ENCODE assay signal across 20 mouse cellular contexts in the genomic region with DNA sequence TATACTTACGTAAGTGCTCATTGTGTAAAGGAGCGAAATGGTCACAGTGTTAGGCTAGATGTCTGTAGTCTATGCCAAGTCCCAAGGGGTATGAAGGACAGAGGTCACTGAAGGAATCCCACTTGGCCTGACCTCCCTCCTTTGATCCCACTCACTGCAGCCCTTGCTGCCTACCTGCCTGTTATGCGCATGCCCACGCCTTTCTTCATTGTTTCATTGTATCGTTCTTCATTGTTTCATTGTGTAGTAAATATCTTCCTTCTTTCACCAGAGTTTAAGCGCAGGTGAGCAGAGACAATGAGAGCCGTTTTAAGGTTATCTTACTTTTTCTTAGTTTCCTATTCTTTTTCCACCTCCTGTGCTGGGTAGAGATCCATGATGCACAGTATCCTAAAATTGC. TPM values are rescaled to one million over a fixed set of nuclear protein-coding genes. Genes with fewer than 3 reads are reported as not detected.
A peak's percentile ranks its signal among the peaks of the same experiment; 100 is the strongest.
DNase-seq lines count a peak whose midpoint lies in the region; ATAC-seq and TF ChIP-seq lines count a peak whose summit lies in the region.
"Had no signal": no experiment of that assay in that cellular context is flagged by ENCODE, and none has a peak within 500 bp of the region (broad histone marks: within the 10 kb centered on the region; RNA-seq: fewer than 3 reads in every experiment).

No protein-coding gene starts in this region.

- ATAC-seq in forebrain, embryonic 15.5 days (replicated peaks) = no peak
- ATAC-seq in forebrain, embryonic 14.5 days = no peak
- ATAC-seq: forebrain, embryonic 16.5 days had no signal

- H3ac ChIP-seq in myocyte (ENCODE audit: control insufficient read depth, insufficient read length) = no peak overlapping the region

- H3K79me2 ChIP-seq in myocyte (ENCODE audit: control insufficient read depth, insufficient read depth) = peaks cover 48% of the 10 kb centered on the region

- H3K4me3 ChIP-seq in ES-Bruce4 (ENCODE audit: low read depth, low read length) (no peak overlapping the region), myocyte (no peak overlapping the region)
- no peak overlapping the region for H3K4me3 ChIP-seq in forebrain, embryonic 15.5 days
- no peak overlapping the region for H3K4me3 ChIP-seq in forebrain, embryonic 14.5 days (ENCODE audit: low read depth, low read length)
- H3K4me3 ChIP-seq: embryonic facial prominence, embryonic 10.5 days; embryonic facial prominence, embryonic 12.5 days; forebrain, embryonic 10.5 days; forebrain, embryonic 12.5 days had no signal

- H3K9ac ChIP-seq in ES-Bruce4 (ENCODE audit: low read depth, poor library complexity, severe bottlenecking) = no peak overlapping the region
- no peak overlapping the region for H3K9ac ChIP-seq in forebrain, embryonic 15.5 days (replicated peaks)
- no peak overlapping the region for H3K9ac ChIP-seq in forebrain, embryonic 14.5 days (ENCODE audit: low read length)
- H3K9ac ChIP-seq: embryonic facial prominence, embryonic 12.5 days; forebrain, embryonic 12.5 days had no signal

- TF ChIP-seq POLR2A in ES-Bruce4 (IDR thresholded peaks at IDR 0.05; ENCODE audit: insufficient read depth, low read length) (no peak), myocyte (IDR thresholded peaks at IDR 0.05; ENCODE audit: insufficient read length, low read depth) (no peak)

- no peak overlapping the region for H3K27ac ChIP-seq in ES-Bruce4 (ENCODE audit: insufficient read depth, low read length)
- no peak overlapping the region for H3K27ac ChIP-seq in forebrain, embryonic 15.5 days (replicated peaks)
- H3K27ac ChIP-seq in forebrain, embryonic 14.5 days (ENCODE audit: low read depth, low read length) = no peak overlapping the region
- H3K27ac ChIP-seq: embryonic facial prominence, embryonic 10.5 days; embryonic facial prominence, embryonic 12.5 days; forebrain, embryonic 10.5 days; forebrain, embryonic 12.5 days had no signal

- intact Hi-C loops in left cerebral cortex, postnatal 36 days (cut with DNase I) = no loop called here

- H3K36me3 ChIP-seq in ES-Bruce4 (ENCODE audit: control insufficient read depth, insufficient read depth, low read length, poor library complexity, severe bottlenecking) (no peaks in the 10 kb centered on the region), myocyte (ENCODE audit: control insufficient read depth, insufficient read depth) (no peaks in the 10 kb centered on the region)
- no peaks in the 10 kb centered on the region for H3K36me3 ChIP-seq in forebrain, embryonic 15.5 days
- no peaks in the 10 kb centered on the region for H3K36me3 ChIP-seq in forebrain, embryonic 14.5 days (ENCODE audit: control insufficient read depth, insufficient read depth, low read length)
- H3K36me3 ChIP-seq: embryonic facial prominence, embryonic 10.5 days; embryonic facial prominence, embryonic 12.5 days; forebrain, embryonic 10.5 days; forebrain, embryonic 12.5 days had no signal

- TF ChIP-seq EP300 in ES-Bruce4 (IDR thresholded peaks at IDR 0.05; ENCODE audit: insufficient read depth, low read depth, low read length) = peak; percentile 94

- DNase-seq in ES-CJ7 (ENCODE audit: low read depth, low spot score) (peak; percentile 83), ZHBTc4 (ENCODE audit: low read depth, low spot score) (peak; percentile 67)
- no peak for DNase-seq in left cerebral cortex, postnatal 36 days (ENCODE audit: low spot score in 2 of 2)
- DNase-seq in forebrain, embryonic 14.5 days (ENCODE audit: low spot score) = no peak
- DNase-seq: adrenal gland, adult 2 months; adrenal gland, postnatal 10 days; adrenal gland, postnatal 25 days; cerebellum, adult 11-12 months; cerebellum, adult 2 months; cerebellum, adult 9-10 months; cerebellum, postnatal 10 days; cerebellum, postnatal 25 days had no signal

- no peak for TF ChIP-seq CTCF in ES-Bruce4 (IDR thresholded peaks at IDR 0.05; ENCODE audit: low read depth, low read length)

- 91% methylated on average over 7 of the region's 7 CpGs for WGBS in forebrain, embryonic 15.5 days
- WGBS in forebrain, embryonic 14.5 days = 87% methylated on average over 7 of the region's 7 CpGs

- H3K4me1 ChIP-seq in ES-Bruce4 (ENCODE audit: control insufficient read depth, insufficient read depth, low read length) = peaks cover 12% of the 10 kb centered on the region
- peaks cover 4% of the 10 kb centered on the region for H3K4me1 ChIP-seq in forebrain, embryonic 15.5 days
- peaks cover 4% of the 10 kb centered on the region for H3K4me1 ChIP-seq in forebrain, embryonic 14.5 days (ENCODE audit: control insufficient read depth, insufficient read depth, low read length)
- H3K4me1 ChIP-seq: embryonic facial prominence, embryonic 12.5 days had no signal

- H3K4me2 ChIP-seq in myocyte (ENCODE audit: low read depth) = peak overlapping the region; percentile 22
- H3K4me2 ChIP-seq in forebrain, embryonic 15.5 days (replicated peaks) = no peak overlapping the region
- no peak overlapping the region for H3K4me2 ChIP-seq in forebrain, embryonic 14.5 days (ENCODE audit: low read length)
- H3K4me2 ChIP-seq: embryonic facial prominence, embryonic 12.5 days; forebrain, embryonic 12.5 days had no signal

- H3K9me3 ChIP-seq in ES-Bruce4 (replicated peaks; ENCODE audit: control insufficient read depth, insufficient read depth, low read length, poor library complexity, severe bottlenecking) = no peaks in the 10 kb centered on the region
- no peaks in the 10 kb centered on the region for H3K9me3 ChIP-seq in forebrain, embryonic 15.5 days
- H3K9me3 ChIP-seq in forebrain, embryonic 14.5 days (replicated peaks; ENCODE audit: control insufficient read depth, low read length) = no peaks in the 10 kb centered on the region
- H3K9me3 ChIP-seq: embryonic facial prominence, embryonic 10.5 days; embryonic facial prominence, embryonic 12.5 days; forebrain, embryonic 10.5 days; forebrain, embryonic 12.5 days had no signal

- no peaks in the 10 kb centered on the region for H3K27me3 ChIP-seq in ES-Bruce4 (ENCODE audit: control insufficient read depth, insufficient read depth, low read length, poor library complexity, severe bottlenecking)
- no peaks in the 10 kb centered on the region for H3K27me3 ChIP-seq in myocyte (ENCODE audit: control insufficient read depth, insufficient read depth, insufficient read length)
- no peaks in the 10 kb centered on the region for H3K27me3 ChIP-seq in forebrain, embryonic 15.5 days
- H3K27me3 ChIP-seq in forebrain, embryonic 14.5 days (replicated peaks; ENCODE audit: control insufficient read depth, insufficient read depth, low read length) = no peaks in the 10 kb centered on the region
- H3K27me3 ChIP-seq: forebrain, embryonic 12.5 days had no signal

TF ChIP-seq in myocyte, 11 proteins besides CTCF, POLR2A, EP300 and RAD21:
- TF ChIP-seq REST (IDR thresholded peaks at IDR 0.05; ENCODE audit: insufficient read depth, insufficient read length) (no peak), CEBPB (IDR thresholded peaks at IDR 0.05; ENCODE audit: insufficient read depth, poor library complexity, severe bottlenecking) (no peak), MYOD1 (IDR thresholded peaks at IDR 0.05; ENCODE audit: control insufficient read depth in 1 of 3, insufficient read length in 2 of 3, low read depth in 2 of 3) (no peak), SRF (IDR thresholded peaks at IDR 0.05; ENCODE audit: control insufficient read depth, insufficient read length, low read depth) (no peak), POLR2AphosphoS2 (IDR thresholded peaks at IDR 0.05; ENCODE audit: insufficient read length, low read depth) (no peak), USF1 (IDR thresholded peaks at IDR 0.05; ENCODE audit: low read depth) (no peak), E2F4 (IDR thresholded peaks at IDR 0.05; ENCODE audit: insufficient read depth) (no peak), MYOG (IDR thresholded peaks at IDR 0.05; ENCODE audit: control insufficient read depth in 1 of 3, insufficient read depth in 1 of 3, insufficient read length in 2 of 3, low read depth in 2 of 3) (no peak), MAX (IDR thresholded peaks at IDR 0.05; ENCODE audit: low read depth) (no peak), TCF12 (IDR thresholded peaks at IDR 0.05; ENCODE audit: insufficient read depth, poor library complexity, severe bottlenecking) (no peak), TCF3 (IDR thresholded peaks at IDR 0.05; ENCODE audit: insufficient read length, low read depth) (no peak)
TF ChIP-seq in myocyte: peak in this region for 0.

RNA-seq across cellular contexts. Expression of a gene that starts 18.6 kb away (rescaled TPM):
- 3.2 and 4.5 TPM in 2 replicates for polyA plus RNA-seq in ES-Bruce4 (2011; ENCODE audit: insufficient read depth, insufficient read length, low read depth, missing spikeins)
- polyA plus RNA-seq in myocyte (2012; fragmentation: generic; extraction: Trizol) = 45.8 TPM
- total RNA-seq in left cerebral cortex, postnatal 36 days (2021) = 10 to 100 TPM; 11.7 to 16.4 TPM
- polyA plus RNA-seq in forebrain, embryonic 15.5 days (2015; fragmentation: Nextera tagmentation; extraction: Ambion mirVana) = 0.38 and 0.60 TPM in 2 replicates
- 0.25 and 0.62 TPM in 2 replicates for polyA plus RNA-seq in forebrain, embryonic 14.5 days (2014; fragmentation: Nextera tagmentation; extraction: Ambion mirVana)

Comparison
In these comparisons a context has a peak if more than half of its experiments do, and no peak if none do; other contexts are left out.
1. DNase-seq: peak in ES-CJ7 (single experiment) and ZHBTc4 (single experiment); none in left cerebral cortex, postnatal 36 days (0 of 2) and forebrain, embryonic 14.5 days (single experiment).